Mouse (Mus musculus) common myeloid progenitor, adult 5-6 weeks (primary cell): Measurements from ENCODE around the gene Pih1d2. TPM values are rescaled to one million over a fixed set of nuclear protein-coding genes. Genes with fewer than 3 reads are reported as not detected.

ENCODE experiments used
- total RNA-seq: library from RNA; stranded (forward); fragments of 200-1000, 187-1606 nt; gene quantifications from 2 replicates; pipeline ENCODE4 v1.2.3, GENCODE M21; 2017

Gene Pih1d2
- total RNA-seq, 1 experiment from 2014 or later = 4.4 TPM

Other genes with a start within 250 kb of the Pih1d2 start
- gene Plet1, start 122.8 kb upstream of the Pih1d2 start, total RNA-seq = not detected in 2 replicates
- gene Pts, start 88.6 kb upstream of the Pih1d2 start, total RNA-seq = 73.1 and 89.3 TPM in 2 replicates
- gene Il18, start 62.5 kb upstream of the Pih1d2 start, total RNA-seq = 4.4 and 7.5 TPM in 2 replicates
- gene Bco2, start 62.1 kb upstream of the Pih1d2 start, total RNA-seq = not detected in 2 replicates
- not detected in 2 replicates for gene Tex12, start 56.0 kb upstream of the Pih1d2 start, total RNA-seq
- 172 and 173 TPM in 2 replicates for gene Sdhd, start 13.5 kb upstream of the Pih1d2 start, total RNA-seq
- 147 and 199 TPM in 2 replicates for gene Timm8b, start 13.4 kb upstream of the Pih1d2 start, total RNA-seq
- gene Nkapd1, start 143 bp downstream of the Pih1d2 start, total RNA-seq = 57.9 and 59.6 TPM in 2 replicates
- 37.5 and 49.9 TPM in 2 replicates for gene Dlat, start 42.5 kb downstream of the Pih1d2 start, total RNA-seq
- gene Dixdc1, start 122.2 kb downstream of the Pih1d2 start, total RNA-seq = not detected in 2 replicates
- not detected in 2 replicates for gene 2310030G06Rik, start 129.2 kb downstream of the Pih1d2 start, total RNA-seq
- 0.41 TPM in 1 of 2 replicates, not detected in the other for gene Cryab, start 134.0 kb downstream of the Pih1d2 start, total RNA-seq
- gene Hspb2, start 135.0 kb downstream of the Pih1d2 start, total RNA-seq = not detected in 2 replicates
- gene Fdxacb1, start 150.9 kb downstream of the Pih1d2 start, total RNA-seq = 5.5 and 8.8 TPM in 2 replicates
- 21.2 and 23.3 TPM in 2 replicates for gene Alg9, start 157.7 kb downstream of the Pih1d2 start, total RNA-seq
- 13.8 and 22.6 TPM in 2 replicates for gene 1110032A03Rik, start 158.2 kb downstream of the Pih1d2 start, total RNA-seq
- 66.6 and 66.9 TPM in 2 replicates for gene Ppp2r1b, start 228.0 kb downstream of the Pih1d2 start, total RNA-seq